Mouse (Mus musculus): ENCODE results near the gene Zfp410.
A peak's percentile ranks its signal among the peaks of the same experiment; 100 is the strongest.

The Zfp410 gene

GRCm38 (mm10) chr12:84361555-84362489 is 45.2 kb downstream of the Zfp410 start, which contains the start of the genes Coq6 and Fam161b:
Gene Coq6, plus strand, starts transcription at chr12:84361657.
Gene Fam161b, minus strand, starts transcription at chr12:84361833.
- peak; percentile 98 for DNase-seq (ENCODE audit: low spot score in 2 of 2)

GRCm38 (mm10) chr12:84362872-84363271 is 46.2 kb downstream of the Zfp410 start:
- DNase-seq (ENCODE audit: low spot score in 2 of 2) = no peak

GRCm38 (mm10) chr12:84364291-84364690 is 47.6 kb downstream of the Zfp410 start:
- no peak for DNase-seq (ENCODE audit: low spot score in 2 of 2)

GRCm38 (mm10) chr12:84365137-84365536 is 48.5 kb downstream of the Zfp410 start:
- DNase-seq (ENCODE audit: low spot score in 2 of 2) = no peak

- DNase-seq (ENCODE audit: low spot score in 2 of 2) = no peak
Measured at GRCm38 (mm10) chr12:84366971-84367370, 50.3 kb downstream of the Zfp410 start.

- no peak for DNase-seq (ENCODE audit: low spot score in 2 of 2)
Measured at GRCm38 (mm10) chr12:84371647-84372046, 55.0 kb downstream of the Zfp410 start.

- DNase-seq (ENCODE audit: low spot score in 2 of 2) = no peak
Measured at GRCm38 (mm10) chr12:84373831-84374481, 57.3 kb downstream of the Zfp410 start.

GRCm38 (mm10) chr12:84382369-84382768 is 65.7 kb downstream of the Zfp410 start:
- no peak for DNase-seq (ENCODE audit: low spot score in 2 of 2)

GRCm38 (mm10) chr12:84384644-84385081 is 68.0 kb downstream of the Zfp410 start:
- DNase-seq (ENCODE audit: low spot score in 2 of 2) = no peak

GRCm38 (mm10) chr12:84385408-84385807 is 68.8 kb downstream of the Zfp410 start:
- no peak for DNase-seq (ENCODE audit: low spot score in 2 of 2)

GRCm38 (mm10) chr12:84388097-84388496 is 71.4 kb downstream of the Zfp410 start:
- no peak for DNase-seq (ENCODE audit: low spot score in 2 of 2)

- DNase-seq (ENCODE audit: low spot score in 2 of 2) = no peak
Measured at GRCm38 (mm10) chr12:84388774-84389400, 72.2 kb downstream of the Zfp410 start.

- no peak for DNase-seq (ENCODE audit: low spot score in 2 of 2)
Measured at GRCm38 (mm10) chr12:84390336-84390735, 73.7 kb downstream of the Zfp410 start.

- DNase-seq (ENCODE audit: low spot score in 2 of 2) = no peak
Measured at GRCm38 (mm10) chr12:84392681-84393080, 76.0 kb downstream of the Zfp410 start.
